Mouse (Mus musculus) layer of hippocampus, postnatal 14 days (tissue): ENCODE measurements at regions not wholly inside any gene's neighbourhood (a gene's known extent, or its start where the extent isn't known, plus 50 kb on each side); places are given as distances from the start of the nearest gene placed in this dataset.
A peak's percentile ranks its signal among the peaks of the same experiment; 100 is the strongest.

Experiments
- DNase-seq, 2 experiments: peaks; one replicate each; pipeline ENCODE4 v3.0.0; 2021 to 2022; ENCODE audit warnings: low spot score in 2 of 2, mixed read lengths in 1 of 2

DNA sequence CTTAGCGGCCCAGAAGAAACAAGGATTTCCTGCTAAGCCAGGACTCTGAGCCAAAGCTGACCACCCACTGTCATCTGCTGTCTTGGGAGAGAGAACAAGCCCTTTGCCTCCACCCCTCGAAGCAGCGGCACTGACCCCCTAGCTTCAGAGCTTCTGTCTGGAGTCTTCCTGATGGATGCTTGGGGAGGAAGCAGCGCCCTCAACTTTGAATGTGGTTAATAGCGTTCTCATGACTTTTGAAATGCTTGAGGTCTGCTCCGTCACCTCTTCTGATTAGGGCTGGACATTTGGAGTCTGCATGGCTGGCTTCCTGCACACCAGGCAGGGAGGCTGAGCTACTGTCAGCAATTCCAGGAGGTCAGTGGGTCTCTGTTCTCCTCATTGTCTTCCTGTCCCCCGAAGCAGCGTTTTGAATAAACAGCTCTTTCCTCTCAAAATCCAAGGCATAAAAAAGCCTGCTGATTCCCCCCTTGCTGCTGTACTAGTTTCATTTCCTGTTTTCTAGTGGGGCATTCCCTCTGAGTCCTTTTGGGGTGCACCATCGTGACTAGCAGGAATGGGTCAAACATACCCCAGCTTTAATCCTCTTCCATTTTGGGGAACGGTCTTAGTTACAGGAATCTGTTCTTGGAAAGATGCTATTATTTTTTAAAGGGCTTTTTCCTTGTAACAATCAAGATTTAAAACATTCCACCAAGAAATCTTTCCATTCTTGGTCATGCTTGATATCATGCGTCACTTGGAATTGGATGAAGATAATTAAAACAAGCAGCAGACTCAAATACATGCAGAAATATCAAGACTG is 256.0 kb downstream of the Ankrd16 start:
- DNase-seq, result no peak

DNA sequence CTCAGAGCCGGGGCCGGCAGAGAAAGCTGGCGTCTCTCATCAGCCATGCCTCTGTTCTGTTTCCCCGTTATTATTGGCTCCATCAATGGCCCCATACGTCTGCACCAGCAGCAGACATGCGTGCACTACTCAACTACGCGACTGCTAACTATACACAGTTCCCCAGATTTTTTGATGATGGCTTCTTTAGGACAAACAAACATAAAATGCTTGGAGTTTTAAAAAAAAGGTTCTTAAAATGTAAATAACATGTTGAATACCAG is 256.6 kb downstream of the Ankrd16 start:
- DNase-seq, result no peak

DNA sequence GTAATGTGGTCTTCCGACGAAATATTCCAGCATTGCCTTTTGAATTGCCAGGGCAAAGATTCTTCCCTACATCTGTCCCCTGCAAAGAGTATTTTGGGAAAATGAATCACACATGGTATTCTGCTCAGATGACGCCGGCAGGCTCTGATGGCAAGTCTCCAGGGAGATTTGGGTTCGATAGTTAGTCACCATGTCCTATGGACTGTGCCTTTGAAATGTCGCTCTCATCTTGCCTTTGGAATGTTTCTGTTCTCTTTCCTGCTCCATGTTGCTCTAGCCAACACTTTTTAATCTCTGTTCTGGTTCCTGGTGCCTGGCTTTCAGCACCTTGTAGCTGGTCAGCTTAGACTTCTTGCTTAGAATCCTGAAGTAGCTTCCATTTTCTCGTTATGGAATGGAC is 252.3 kb downstream of the Itga8 start:
- no peak for DNase-seq

DNA sequence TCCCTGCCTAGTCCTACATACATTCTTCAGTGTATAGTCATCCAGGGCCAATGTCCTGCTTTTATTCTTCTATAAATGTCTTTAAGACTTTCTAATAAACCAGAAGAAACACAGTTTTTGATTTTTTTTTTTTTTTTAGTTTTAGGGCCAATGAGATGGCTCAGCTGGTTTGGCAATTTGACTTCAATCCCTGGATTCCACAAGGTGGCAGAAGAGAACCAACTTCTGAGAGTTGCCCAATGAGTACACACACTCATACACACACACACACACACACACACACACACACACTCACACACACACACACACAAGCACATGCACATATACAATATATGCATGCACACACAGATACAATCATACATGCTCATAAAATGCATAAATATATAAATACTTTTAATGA is 251.8 kb downstream of the Itga8 start:
- peak in 1 of 2 experiments; percentile 29 for DNase-seq

DNA sequence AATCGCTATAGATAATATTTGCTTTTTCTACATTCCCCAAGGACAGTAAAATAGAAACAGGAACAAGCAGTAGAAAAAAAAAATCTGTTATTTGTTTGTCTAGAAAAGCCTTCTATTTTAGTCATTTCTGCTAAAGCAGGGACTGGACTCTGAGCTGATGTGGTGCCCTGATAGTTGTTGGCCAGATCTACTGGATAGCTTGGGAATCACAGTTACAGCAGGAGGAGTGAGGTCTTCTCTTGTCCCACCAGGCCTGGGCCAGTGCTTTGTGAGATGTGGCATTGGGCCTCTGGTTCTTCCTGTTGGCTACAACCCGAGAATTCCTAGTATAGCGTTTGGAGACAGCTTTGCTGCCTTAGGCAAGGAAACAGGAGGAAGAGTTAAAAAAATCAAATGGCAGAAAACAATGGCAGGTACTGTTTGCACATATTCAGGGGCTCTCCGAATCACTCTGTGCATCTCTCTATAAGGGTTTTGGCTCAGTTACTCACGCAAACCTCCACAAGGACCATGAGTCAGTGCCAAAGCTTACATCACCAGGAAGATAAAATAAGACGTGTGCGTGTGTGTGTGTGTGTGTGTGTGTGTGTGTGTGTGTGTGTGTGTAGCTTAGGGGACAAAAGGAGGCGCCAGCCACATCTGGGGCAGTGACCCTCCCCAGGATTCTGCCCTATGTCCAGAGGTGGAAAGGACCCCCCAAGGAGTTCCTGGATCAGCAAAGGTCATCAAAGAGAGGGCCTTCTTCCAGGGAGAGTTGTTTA is 248.1 kb downstream of the Itga8 start:
- no peak for DNase-seq

DNA sequence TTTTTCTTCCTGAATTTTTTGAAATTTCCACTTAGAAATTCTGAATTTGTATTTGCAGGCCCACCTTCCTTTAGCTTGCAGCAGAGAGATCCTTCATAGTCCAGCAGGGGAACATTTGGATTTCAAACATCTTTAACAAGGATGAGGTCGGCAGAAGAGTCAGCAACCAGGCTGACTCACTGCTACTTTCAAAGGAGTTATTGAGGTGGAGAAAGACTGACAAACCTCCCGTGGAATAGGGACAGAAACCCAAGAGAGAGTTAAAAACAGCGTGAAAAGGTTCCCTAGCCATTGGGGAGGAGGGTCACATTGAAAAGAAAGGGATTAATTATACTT is 247.6 kb downstream of the Itga8 start:
- no peak for DNase-seq
